In the genomic region with DNA sequence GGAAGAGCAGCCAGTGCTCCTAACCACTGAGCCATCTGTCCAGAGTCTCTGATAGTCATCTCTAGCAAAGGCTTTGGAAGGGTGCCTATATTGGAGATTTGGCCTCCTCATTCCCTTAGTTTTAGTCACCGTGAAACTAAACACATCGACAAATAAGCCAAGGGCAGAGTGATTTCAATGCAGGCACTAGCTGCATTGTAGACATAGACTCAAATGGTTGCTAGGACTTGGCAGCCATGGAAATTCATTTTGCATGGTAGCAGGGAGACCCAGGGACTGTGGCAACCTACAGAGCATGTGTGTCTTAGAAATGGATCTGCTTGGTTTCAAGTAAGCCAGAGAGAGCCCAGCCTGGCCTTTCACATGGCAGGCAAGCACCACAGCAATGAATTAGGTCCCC, we compare ENCODE assay signal across 24 mouse cellular contexts.
"Had no signal": no experiment of that assay in that cellular context is flagged by ENCODE, and none has a peak within 500 bp of the region (broad histone marks: within the 10 kb centered on the region; RNA-seq: fewer than 3 reads in every experiment).

No protein-coding gene starts in this region.

- H3K9ac ChIP-seq: heart, embryonic 13.5 days; heart, embryonic 15.5 days; hindbrain, embryonic 12.5 days; hindbrain, embryonic 15.5 days; kidney, embryonic 15.5 days; limb, embryonic 13.5 days; limb, embryonic 15.5 days had no signal

- H3K9me3 ChIP-seq: heart, embryonic 13.5 days; heart, embryonic 15.5 days; hindbrain, embryonic 12.5 days; hindbrain, embryonic 15.5 days; kidney, embryonic 15.5 days; limb, embryonic 13.5 days; limb, embryonic 15.5 days had no signal

- H3K36me3 ChIP-seq: heart, embryonic 13.5 days; heart, embryonic 15.5 days; hindbrain, embryonic 12.5 days; hindbrain, embryonic 15.5 days; kidney, embryonic 15.5 days; limb, embryonic 13.5 days; limb, embryonic 15.5 days had no signal

- H3K4me3 ChIP-seq: heart, adult 2 months; heart, embryonic 13.5 days; heart, embryonic 15.5 days; hindbrain, embryonic 12.5 days; hindbrain, embryonic 15.5 days; kidney, embryonic 15.5 days; limb, embryonic 13.5 days; limb, embryonic 15.5 days had no signal

- ATAC-seq: intestine, embryonic 16.5 days had no signal

- DNase-seq: gastrocnemius, postnatal 14 days; gastrocnemius, postnatal 36 days; heart, adult 11 months; heart, adult 2 months; heart, postnatal 14 days; heart, postnatal 36 days; kidney, adult 11 months; kidney, adult 2 months; kidney, adult 9 months; kidney, postnatal 14 days; kidney, postnatal 36 days; layer of hippocampus, adult 9-11 months; layer of hippocampus, postnatal 36 days; left cerebral cortex, postnatal 4 days had no signal

- H3K27ac ChIP-seq: heart, adult 2 months; heart, embryonic 13.5 days; heart, embryonic 15.5 days; hindbrain, embryonic 12.5 days; hindbrain, embryonic 15.5 days; kidney, embryonic 15.5 days; kidney, postnatal 0 days; limb, embryonic 13.5 days; limb, embryonic 15.5 days had no signal

- H3K27me3 ChIP-seq: heart, embryonic 13.5 days; heart, embryonic 15.5 days; kidney, embryonic 15.5 days; limb, embryonic 13.5 days; limb, embryonic 15.5 days had no signal

- H3K4me2 ChIP-seq: heart, embryonic 11.5 days; heart, embryonic 13.5 days; heart, embryonic 15.5 days; hindbrain, embryonic 12.5 days; hindbrain, embryonic 15.5 days; kidney, embryonic 15.5 days; limb, embryonic 13.5 days; limb, embryonic 15.5 days had no signal

- H3K4me1 ChIP-seq: heart, embryonic 15.5 days; kidney, embryonic 15.5 days had no signal
